Mouse (Mus musculus) cerebellum, postnatal 10 days (tissue): ENCODE measurements at regions not wholly inside any gene's neighbourhood (a gene's known extent, or its start where the extent isn't known, plus 50 kb on each side); places are given as distances from the start of the nearest gene placed in this dataset.
"Not testable (repeated sequence)": the region's sequence is repeated elsewhere in the genome, so short reads cannot be mapped to it uniquely, and the experiment has no call there.

ENCODE experiments used
- DNase-seq, 2 experiments: peaks; one replicate each; pipeline ENCODE4 v3.0.0; 2021; ENCODE audit warnings: mixed read lengths in 2 of 2

DNA sequence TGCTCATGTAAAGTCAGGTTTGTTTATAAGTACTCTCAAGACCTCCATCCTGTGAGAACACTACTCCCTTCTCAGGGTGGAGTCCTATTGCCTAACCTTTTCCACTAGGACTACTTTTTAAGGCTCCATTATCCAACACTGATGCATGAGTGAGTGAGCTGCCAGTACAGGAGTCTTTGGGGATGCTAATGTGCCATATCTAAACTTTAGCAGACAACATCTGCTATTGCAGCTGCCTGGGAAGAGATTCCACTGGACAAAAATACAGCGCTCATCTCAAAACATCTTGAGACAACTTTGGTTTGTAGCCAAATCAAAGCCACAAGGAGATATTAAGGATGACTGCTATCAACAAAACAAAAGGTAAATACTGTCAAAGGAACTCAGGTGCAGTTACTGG, 52.3 kb upstream of the Gm10985 start:
- no peak for DNase-seq

DNA sequence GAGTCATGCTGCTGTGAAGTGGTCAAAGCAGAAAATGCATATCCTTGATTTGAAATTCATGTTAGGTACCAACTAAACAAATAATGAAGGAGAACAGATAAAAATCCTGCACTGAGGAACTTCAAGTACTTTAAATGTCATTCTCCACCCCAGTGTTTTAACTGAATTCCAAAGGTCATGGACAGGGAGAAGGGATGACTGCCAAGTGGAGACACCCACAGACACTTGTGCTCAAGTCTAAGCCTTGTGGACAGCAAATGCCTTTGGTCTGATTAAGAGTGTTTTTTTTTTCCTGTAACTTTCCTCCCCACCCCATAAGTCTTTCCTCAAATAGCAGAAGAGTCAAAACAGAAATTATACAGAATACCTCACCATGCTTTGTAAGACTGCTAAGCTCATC, 55.2 kb upstream of the Gm10985 start:
- no peak for DNase-seq

DNA sequence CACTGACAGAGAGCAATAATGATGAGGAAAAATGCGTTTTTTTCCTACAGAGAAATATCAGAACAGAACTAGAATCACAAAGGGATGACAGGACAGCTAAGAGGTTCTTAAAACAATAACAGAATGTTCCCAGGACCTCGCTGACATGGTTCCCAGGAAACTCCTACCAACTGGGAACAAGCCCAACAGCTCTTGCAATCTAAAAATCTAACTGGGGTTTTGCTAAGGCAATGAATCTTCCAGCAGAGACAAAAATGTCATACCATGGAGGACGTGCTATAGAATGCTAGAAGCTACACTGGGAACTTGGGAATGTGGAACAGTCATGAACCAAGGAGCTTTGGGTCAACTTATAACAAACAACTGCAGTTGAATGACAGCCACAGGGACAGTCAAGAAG, 59.7 kb upstream of the Gm10985 start:
- no peak for DNase-seq

DNA sequence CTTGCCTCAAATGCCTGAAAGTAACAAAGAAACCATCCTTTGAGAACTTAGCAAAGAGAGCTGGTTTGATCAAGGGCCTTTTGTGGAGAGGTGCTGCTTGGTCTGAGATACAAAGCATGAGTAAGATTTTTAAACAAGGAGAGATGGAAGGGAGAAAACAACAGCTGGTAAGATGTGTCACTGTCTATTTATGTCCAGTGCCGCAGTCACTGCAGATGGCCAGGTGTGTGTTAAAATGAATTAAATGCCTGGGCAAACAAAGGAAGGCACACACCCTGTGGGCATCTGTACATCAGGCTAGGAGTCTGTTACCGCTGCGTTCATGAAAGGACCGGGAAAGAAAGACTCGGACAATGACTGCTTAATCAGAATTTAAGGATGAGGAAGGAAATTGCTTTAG, 68.2 kb upstream of the Gm10985 start:
- no peak for DNase-seq

DNA sequence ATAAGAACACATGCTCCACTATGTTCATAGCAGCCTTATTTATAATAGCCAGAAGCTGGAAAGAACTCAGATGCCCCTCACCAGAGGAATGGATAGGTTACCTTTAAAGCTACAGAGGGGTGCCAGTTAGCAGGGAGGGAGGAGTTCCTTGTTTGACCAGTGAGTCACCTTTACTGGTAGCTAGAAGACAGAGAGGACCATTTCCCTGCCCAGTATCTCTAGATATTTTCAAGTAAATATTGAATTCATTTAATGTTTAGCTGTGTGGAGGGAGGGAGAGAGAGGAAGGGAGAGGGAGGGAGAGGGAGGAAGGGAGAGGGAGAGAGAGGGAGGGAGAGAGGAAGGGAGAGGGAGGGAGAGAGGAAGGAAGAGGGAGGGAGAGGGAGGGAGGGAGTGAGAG, 77.3 kb upstream of the Gm10985 start:
- no peak for DNase-seq

DNA sequence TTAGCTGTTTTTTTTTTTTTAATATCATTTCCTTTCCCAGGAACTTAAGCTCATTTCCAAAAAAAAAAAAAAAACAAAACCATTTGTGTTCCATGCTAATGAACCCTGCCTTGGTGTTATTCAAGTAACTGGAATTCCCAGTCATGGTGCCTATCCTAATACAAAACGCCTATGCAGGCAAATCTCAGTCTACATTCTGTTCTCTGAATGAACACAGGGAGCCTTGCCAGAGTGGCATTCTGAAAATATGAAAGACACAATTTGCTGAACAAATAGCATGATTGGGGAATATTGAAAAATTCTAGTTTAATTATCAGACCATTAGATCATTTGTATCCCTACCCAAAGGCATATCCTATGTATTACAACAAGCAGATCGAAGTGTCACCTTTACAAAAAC, 80.9 kb upstream of the Gm10985 start:
- DNase-seq = no peak

DNA sequence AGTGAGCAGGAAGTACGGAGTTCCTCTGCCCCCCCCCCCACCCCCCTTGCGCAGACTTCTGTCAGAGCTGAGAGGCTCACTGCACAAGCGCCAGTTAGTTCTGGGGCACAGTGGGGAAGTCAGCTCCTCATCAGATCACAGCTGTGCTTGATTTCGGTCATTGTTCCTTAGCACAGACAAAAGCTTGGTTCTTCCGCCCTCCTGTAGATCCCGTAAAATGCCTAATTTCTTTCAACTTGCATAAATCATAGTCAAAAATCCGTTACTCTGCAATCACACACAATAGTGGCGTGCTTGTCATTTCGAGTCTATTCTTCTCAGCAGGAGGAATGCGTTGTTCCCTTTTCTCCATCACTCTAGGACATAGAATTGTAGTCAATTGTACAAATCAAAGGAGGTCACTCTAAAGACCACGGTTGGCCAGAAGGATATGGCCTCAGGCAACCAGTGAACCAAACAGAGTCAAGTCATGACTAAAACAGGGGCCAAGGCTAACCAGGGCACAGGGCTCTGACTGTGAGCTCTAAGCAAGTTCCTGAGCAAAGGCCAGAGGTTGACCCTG, 83.3 kb upstream of the Gm10985 start:
- peak; percentile 24 for DNase-seq

DNA sequence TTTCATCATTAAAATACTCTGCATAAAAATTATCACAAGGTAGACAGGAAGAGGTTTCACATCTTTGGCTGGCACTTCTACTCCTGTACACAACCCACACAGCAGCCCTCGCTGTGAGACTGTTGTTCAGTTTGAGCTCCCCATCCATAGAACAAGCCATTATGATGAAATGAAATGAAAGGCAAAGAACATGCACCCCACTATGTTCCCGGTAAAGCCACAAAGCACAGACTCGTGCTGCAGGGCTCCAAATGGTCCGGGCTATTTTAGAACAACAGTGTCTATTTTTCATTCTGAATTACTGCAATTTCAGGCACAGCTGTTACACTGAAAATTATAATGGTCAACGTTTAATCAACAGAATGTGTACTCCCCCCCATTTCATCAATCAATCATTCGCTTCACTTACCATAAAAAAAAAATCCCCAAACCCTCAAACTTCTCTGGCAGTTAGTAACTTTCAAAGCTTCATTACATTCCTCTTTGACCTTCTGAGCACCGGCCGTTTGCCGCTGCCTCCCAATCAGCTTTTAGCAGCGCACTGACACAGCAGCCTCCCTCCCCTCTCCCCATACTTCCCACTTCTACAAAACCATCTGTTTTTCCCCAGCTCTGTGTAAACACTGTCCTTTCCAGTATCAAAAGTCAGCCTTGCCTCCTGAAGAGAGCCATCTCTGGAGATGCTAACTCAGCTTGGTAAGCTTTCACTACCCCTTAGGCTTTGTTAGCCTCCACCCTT, 88.6 kb upstream of the Gm10985 start:
- no peak for DNase-seq

DNA sequence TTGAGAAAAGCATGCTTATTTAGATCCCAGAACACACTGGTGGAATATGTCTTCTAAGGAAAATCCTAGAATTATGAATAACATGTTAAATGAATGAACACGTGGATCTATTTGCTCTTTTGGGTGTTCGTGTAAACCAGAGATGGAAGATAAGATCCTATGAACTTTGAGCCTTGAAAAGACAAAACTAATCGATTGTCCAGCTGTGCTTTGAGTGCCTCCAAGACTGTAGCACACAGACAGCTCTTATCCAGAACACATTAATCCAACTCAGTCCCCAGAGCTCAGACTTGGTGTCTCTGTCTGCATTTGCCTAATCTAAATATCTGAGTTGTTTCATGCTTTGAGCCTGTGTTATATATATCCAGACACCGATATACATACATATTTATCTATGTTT, 80.0 kb upstream of the Frem2 start:
- DNase-seq = no peak

DNA sequence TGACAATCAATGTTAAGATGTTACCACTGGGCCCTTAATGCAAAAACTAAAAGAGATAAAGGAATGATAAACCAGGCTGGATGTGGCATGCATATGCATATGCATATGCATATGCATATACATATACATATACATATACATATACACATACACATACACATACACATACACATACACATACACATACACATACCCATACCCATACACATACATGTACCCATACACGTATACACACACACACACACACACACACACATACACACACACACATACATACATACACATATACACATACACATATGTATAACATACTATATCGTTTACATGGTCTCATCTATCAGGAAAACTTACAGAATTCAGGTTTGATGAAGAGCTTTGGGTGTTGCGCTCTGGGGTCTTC, 78.5 kb upstream of the Frem2 start:
- not testable (repeated sequence) for DNase-seq

DNA sequence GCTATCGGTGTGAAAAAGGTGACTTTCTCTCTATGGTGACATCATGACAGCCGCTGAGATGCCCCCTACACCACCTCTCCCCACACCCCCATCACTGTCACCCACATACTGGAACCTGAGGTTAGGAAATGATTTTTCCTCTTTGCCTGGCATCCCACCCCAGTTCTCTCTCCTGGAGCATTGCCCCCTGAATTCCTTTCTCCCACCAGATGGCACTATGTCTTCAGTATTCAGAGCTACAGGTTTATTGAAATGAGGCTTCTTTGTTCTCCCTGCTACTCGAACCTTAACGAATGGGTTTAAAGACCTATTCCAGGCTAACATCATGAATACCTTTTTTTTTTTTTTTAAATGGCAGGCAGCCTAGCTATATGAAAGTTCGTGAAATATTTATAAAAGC, 78.0 kb upstream of the Frem2 start:
- DNase-seq = peak; percentile 77 to 87

DNA sequence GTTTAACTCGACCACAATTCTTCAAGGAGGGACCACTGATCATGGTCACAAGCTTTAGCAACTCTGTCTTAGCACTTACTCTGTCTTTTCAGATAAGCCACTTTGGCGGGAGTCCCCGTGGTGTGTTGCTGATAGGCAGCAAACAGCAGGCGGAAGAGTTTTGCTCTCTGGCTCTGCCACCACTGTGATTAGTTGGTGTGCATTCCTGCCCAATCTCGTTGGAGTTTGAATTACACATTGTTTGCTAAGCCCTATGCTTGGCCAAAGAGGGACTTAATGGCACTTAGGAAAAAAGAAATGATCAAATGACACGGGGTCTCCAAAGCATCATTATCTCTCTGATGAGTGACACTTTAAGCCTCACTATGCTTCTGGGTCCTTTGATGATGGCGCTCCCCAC, 73.3 kb upstream of the Frem2 start:
- no peak for DNase-seq

DNA sequence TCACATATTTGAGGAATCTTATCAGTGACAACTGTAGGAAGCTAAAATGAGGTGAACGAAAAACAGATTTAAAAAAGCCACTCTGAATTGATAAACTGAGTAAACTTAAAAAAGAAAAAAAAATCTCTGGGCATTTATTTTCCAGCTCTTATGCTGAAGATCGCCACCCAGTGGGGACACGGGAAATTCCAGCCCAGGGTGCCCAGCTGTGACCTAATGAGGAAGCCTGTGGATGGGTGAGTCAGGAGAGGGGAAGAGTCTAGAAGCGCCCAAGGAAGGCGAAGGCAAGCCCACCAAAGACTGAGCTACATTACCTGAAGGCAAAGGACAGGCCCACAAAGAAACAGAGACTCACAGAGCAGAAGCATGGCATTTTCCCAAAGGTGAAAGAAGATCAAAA, 72.7 kb upstream of the Frem2 start:
- peak; percentile 76 to 78 for DNase-seq

DNA sequence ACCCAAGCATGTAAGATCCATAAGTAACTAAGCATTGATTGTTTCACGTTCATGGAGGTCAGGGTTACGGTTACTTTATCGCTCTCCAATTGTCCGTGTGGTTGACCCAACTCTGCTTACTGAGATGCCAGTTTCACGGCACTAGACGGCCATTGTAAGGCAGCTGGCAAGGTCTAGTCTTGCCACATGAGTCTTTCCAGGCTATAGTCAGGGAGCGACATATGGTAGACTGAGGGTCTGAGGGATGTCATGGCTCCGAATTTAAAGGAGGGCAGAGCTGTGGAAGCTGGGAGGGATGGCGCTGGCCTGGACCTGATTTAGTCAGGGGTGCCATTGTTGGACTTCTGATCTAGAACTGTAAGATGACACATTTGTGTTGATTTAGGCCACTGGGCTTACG, 72.0 kb upstream of the Frem2 start:
- DNase-seq = no peak

DNA sequence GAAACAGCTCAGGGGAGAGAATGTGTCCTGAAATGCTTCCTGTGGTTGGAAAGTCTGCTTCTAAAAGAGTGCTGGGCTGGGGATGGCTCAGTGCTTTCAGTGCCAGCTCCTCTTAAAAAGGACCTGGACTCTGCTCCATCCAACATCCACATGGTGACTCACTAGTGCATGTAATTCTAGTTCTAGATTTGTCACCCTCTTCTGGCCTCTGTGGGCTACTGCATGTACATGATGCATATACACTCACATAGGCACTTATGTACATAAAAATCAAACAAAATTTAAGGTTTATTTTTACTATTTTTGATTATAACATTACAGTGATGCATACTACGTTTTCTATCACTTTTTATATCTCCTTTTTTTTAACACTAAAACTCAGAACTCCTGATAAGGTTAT, 70.6 kb upstream of the Frem2 start:
- DNase-seq = no peak

DNA sequence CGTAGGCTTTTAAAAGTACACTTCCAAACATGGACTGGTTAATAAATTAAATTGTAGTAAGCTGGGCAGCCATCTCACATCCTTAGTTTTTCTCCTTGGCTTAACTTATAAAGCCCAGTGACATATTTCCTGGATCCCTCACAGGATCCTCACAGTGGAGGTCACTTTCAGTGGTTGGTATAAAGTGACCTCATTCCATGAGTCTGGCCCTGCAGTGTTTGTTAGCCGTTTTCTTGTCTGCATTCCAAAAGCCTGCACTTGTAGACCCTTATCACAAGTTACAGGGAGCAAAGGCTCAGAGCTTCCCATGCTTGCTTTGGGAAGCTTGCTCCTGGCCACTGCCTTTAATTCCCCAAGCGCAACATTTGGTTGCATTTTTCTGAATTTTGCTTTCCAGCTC, 49.9 kb upstream of the Frem2 start:
- no peak for DNase-seq
